Mouse (Mus musculus) cortical plate, adult 2 months (tissue): ENCODE results near the gene Cep131.

Experiments
- CTCF ChIP-seq: fragments of 200-500 bp; IDR thresholded peaks from 2 replicates; pipeline ENCODE4 v1.5.1; 2011; ENCODE audit warnings: mild to moderate bottlenecking, control low read depth, low read length; ENCODE audit not compliant: insufficient read depth; ENCODE audit errors: extremely low read depth
- POLR2A ChIP-seq: fragments of 200-500 bp; IDR thresholded peaks from 2 replicates; pipeline ENCODE4 v1.6.1; 2011; ENCODE audit warnings: mild to moderate bottlenecking, low read length, control low read depth; ENCODE audit not compliant: insufficient read depth; ENCODE audit errors: extremely low read depth

DNA sequence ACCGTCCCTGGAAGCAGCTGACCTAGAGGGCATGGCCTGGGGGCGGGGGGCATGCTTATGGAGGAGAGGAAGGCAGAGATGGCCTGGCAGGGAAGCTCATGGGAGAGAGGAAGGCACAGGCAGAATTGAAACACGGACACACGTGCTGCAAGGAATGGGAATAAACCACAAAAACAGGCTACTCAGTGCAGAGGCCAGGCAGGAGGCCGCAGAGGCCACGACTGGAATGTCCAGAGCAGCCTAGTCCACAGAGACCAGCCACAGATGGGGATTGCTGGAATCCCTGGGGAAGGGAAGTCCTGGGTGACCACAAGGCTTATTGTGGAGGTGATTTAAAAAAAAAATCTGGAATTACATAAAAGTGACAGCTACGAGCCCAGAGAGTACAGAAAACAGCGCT lies 37.6 kb downstream of the Cep131 start:
- TF ChIP-seq CTCF (no peak), POLR2A (no peak)
